Mouse (Mus musculus): ENCODE measurements around the gene Drg1. TPM values are rescaled to one million over a fixed set of nuclear protein-coding genes. Genes with fewer than 3 reads are reported as not detected.
A peak's percentile ranks its signal among the peaks of the same experiment; 100 is the strongest.

Gene Drg1
- polyA plus RNA-seq, 1 experiment from 2014 or later, result 142 TPM

DNA sequence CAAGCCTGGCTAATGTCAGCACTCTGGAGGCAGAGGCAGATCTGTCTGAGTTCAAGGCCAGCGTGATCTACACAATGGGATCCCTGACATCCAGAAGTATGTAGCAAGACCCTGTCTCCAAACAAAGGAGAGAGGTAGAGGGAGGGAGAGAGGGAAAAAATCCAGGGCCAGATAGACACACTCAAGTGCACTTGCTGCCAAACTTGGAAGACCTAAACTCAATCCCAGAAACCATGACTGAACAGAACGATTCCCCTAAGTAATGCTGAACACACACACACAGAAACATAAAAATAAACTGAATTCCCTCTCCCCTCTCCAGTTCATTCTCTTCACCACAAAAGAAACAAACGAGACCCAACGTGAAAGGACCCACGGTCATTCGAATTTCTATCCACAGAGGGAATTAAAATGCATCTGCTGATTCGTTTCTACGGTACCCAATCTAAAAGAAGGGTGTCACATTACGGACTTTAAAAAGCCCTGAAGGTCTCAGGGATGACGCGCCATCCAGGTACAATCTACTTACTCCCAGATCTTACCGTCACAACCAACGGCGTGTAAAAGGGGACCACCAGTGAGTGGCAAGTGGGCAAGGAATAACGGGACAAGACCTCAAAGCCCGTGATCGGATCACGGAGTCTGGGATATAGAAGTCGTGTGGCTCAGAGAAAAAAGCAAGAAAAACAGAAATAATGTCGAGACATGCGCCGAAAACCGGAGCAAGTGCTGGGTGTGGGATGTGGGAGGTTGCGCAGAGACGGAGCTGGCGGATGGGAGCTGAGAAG is 730 bp downstream of the Drg1 start:
- H3K4me1 ChIP-seq (replicated peaks), result peaks cover 17% of the 10 kb centered on the region
- H3K27me3 ChIP-seq, result no peaks in the 10 kb centered on the region
- under 1% methylated on average over 26 of the region's 26 CpGs for WGBS
- H3K36me3 ChIP-seq, result peaks cover 37% of the 10 kb centered on the region
- H3K4me2 ChIP-seq, result peak overlapping the region; percentile 64
- no peak for ATAC-seq (replicated peaks; ENCODE audit: insufficient number of reproducible peaks, insufficient read depth, low FRiP score, low read depth)
- H3K4me3 ChIP-seq, result peak overlapping the region; percentile 99
- H3K27ac ChIP-seq, result peak overlapping the region; percentile 96
- peak overlapping the region; percentile 99 for H3K9ac ChIP-seq
- no peaks in the 10 kb centered on the region for H3K9me3 ChIP-seq (replicated peaks)

- Histone ChIP-seq H3K27ac (no peak overlapping the region), H3K9ac (no peak overlapping the region), H3K27me3 (no peaks in the 10 kb centered on the region), H3K4me1 (replicated peaks) (peaks cover 4% of the 10 kb centered on the region; the same call in 1 of the 2 replicates), H3K4me3 (no peak overlapping the region), H3K4me2 (no peak overlapping the region), H3K36me3 (peaks cover 84% of the 10 kb centered on the region), H3K9me3 (replicated peaks) (no peaks in the 10 kb centered on the region)
- ATAC-seq (replicated peaks; ENCODE audit: insufficient number of reproducible peaks, insufficient read depth, low FRiP score, low read depth), result no peak
- 90% methylated on average over 1 of the region's 1 CpGs for WGBS
Observed at GRCm38 (mm10) chr11:3259537-3259936, 6.7 kb downstream of the Drg1 start.

DNA sequence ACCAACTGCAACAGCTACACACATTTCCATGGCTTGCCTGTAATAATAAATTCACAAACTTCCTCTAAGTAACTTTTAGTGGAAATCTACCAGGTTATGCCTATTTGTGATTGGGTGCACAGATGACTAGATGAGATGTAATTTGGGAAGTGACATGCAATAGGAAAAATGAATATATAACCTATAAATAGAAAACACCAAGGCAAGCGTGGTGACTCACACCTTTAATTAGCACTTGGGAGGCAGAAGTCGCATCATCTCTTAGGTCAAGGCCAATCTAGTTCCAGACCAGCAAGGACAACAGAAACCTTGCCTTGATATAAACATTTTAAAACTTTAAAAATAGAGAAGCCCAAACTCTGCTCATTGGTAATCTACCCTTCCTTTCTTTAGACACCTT is 18.8 kb downstream of the Drg1 start:
- H3K36me3 ChIP-seq, result peaks cover 93% of the 10 kb centered on the region
- H3K27me3 ChIP-seq, result no peaks in the 10 kb centered on the region
- ATAC-seq (replicated peaks; ENCODE audit: insufficient number of reproducible peaks, insufficient read depth, low FRiP score, low read depth), result no peak
- no peak overlapping the region for H3K4me2 ChIP-seq
- 0 out of 2 replicates have a peak, but pooled peaks cover 6% of the 10 kb centered on the region for H3K4me1 ChIP-seq (replicated peaks)
- H3K4me3 ChIP-seq, result no peak overlapping the region
- H3K27ac ChIP-seq, result no peak overlapping the region
- H3K9ac ChIP-seq, result no peak overlapping the region
- 56% methylated on average over 2 of the region's 2 CpGs for WGBS
- H3K9me3 ChIP-seq (replicated peaks), result no peaks in the 10 kb centered on the region

- no peak overlapping the region for H3K27ac ChIP-seq
- WGBS, result 74% methylated on average over 4 of the region's 4 CpGs
- no peak overlapping the region for H3K4me2 ChIP-seq
- no peak overlapping the region for H3K9ac ChIP-seq
- H3K27me3 ChIP-seq, result no peaks in the 10 kb centered on the region
- peaks cover 92% of the 10 kb centered on the region for H3K36me3 ChIP-seq
- 0 out of 2 replicates have a peak, but pooled peaks cover 6% of the 10 kb centered on the region for H3K4me1 ChIP-seq (replicated peaks)
- no peak overlapping the region for H3K4me3 ChIP-seq
- ATAC-seq (replicated peaks; ENCODE audit: insufficient number of reproducible peaks, insufficient read depth, low FRiP score, low read depth), result no peak
- no peaks in the 10 kb centered on the region for H3K9me3 ChIP-seq (replicated peaks)
Observed at GRCm38 (mm10) chr11:3243771-3244170, 22.4 kb downstream of the Drg1 start.

DNA sequence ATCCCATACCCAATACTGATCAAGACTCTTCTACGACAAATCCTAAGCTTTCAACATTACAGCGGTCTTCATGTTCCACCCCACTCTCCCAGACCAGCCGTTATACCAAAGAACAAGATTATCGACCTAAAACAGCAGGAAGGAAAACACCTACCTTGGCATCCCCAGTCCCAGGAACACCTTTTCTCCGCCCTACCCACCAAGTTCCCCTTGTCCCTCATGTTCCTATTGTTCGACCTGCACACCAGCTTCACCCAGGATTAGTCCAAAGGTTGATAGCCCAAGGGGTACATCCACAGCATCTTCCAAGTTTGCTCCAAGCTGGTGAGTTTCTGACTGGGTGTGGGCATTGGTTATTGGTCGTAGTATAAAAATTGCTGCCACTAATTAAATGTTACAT is 23.8 kb downstream of the Drg1 start:
- no peak for ATAC-seq (replicated peaks; ENCODE audit: insufficient number of reproducible peaks, insufficient read depth, low FRiP score, low read depth)
- H3K27ac ChIP-seq, result no peak overlapping the region
- no peak overlapping the region for H3K4me3 ChIP-seq
- no peaks in the 10 kb centered on the region for H3K9me3 ChIP-seq (replicated peaks)
- 92% methylated on average over 7 of the region's 7 CpGs for WGBS
- no peaks in the 10 kb centered on the region for H3K4me1 ChIP-seq (replicated peaks)
- H3K36me3 ChIP-seq, result peaks cover 92% of the 10 kb centered on the region
- H3K4me2 ChIP-seq, result no peak overlapping the region
- H3K27me3 ChIP-seq, result no peaks in the 10 kb centered on the region
- H3K9ac ChIP-seq, result no peak overlapping the region

- WGBS, result 85% methylated on average over 5 of the region's 5 CpGs
- Histone ChIP-seq H3K4me3 (no peak overlapping the region), H3K27me3 (no peaks in the 10 kb centered on the region), H3K4me1 (replicated peaks) (no peaks in the 10 kb centered on the region), H3K4me2 (no peak overlapping the region), H3K36me3 (peaks cover 78% of the 10 kb centered on the region), H3K9ac (no peak overlapping the region), H3K9me3 (replicated peaks) (no peaks in the 10 kb centered on the region), H3K27ac (no peak overlapping the region)
- ATAC-seq (replicated peaks; ENCODE audit: insufficient number of reproducible peaks, insufficient read depth, low FRiP score, low read depth), result no peak
Observed at GRCm38 (mm10) chr11:3235277-3235676, 30.9 kb downstream of the Drg1 start.

GRCm38 (mm10) chr11:3233704-3234103 is 32.5 kb downstream of the Drg1 start:
- Histone ChIP-seq H3K9me3 (replicated peaks) (no peaks in the 10 kb centered on the region), H3K4me1 (replicated peaks) (no peaks in the 10 kb centered on the region), H3K27ac (no peak overlapping the region), H3K9ac (no peak overlapping the region), H3K4me3 (no peak overlapping the region), H3K36me3 (peaks cover 78% of the 10 kb centered on the region), H3K4me2 (no peak overlapping the region), H3K27me3 (no peaks in the 10 kb centered on the region)
- WGBS, result 89% methylated on average over 4 of the region's 4 CpGs
- ATAC-seq (replicated peaks; ENCODE audit: insufficient number of reproducible peaks, insufficient read depth, low FRiP score, low read depth), result no peak

GRCm38 (mm10) chr11:3232248-3232647 is 34.0 kb downstream of the Drg1 start:
- H3K4me1 ChIP-seq (replicated peaks), result no peaks in the 10 kb centered on the region
- no peak overlapping the region for H3K4me2 ChIP-seq
- no peaks in the 10 kb centered on the region for H3K27me3 ChIP-seq
- peaks cover 73% of the 10 kb centered on the region for H3K36me3 ChIP-seq
- H3K9ac ChIP-seq, result no peak overlapping the region
- 89% methylated on average over 3 of the region's 3 CpGs for WGBS
- ATAC-seq (replicated peaks; ENCODE audit: insufficient number of reproducible peaks, insufficient read depth, low FRiP score, low read depth), result no peak
- no peak overlapping the region for H3K27ac ChIP-seq
- no peak overlapping the region for H3K4me3 ChIP-seq
- H3K9me3 ChIP-seq (replicated peaks), result no peaks in the 10 kb centered on the region

GRCm38 (mm10) chr11:3227113-3227512 is 39.1 kb downstream of the Drg1 start:
- Histone ChIP-seq H3K9ac (no peak overlapping the region), H3K36me3 (peaks cover 82% of the 10 kb centered on the region)

DNA sequence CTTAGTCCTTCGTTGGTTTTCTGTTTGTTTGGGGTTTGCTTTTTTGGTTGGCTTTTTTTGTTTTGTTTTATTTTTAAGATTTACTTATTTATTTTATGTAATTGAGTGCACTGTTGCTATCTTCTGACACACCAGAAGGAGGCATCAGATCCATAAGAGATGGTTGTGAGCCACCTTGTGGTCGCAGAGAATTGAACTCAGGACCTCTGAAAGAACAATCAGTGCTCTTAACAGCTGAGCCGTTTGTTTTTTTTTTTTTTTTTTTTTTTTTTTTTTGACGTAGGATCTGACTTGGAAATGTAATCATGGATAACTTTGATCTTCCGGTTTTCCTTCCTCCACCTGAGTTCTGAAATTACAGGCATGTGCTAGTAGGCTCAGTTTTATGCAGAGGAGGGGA is 43.1 kb downstream of the Drg1 start:
- H3K9ac ChIP-seq, result no peak overlapping the region
- no peak overlapping the region for H3K4me2 ChIP-seq
- WGBS, result 73% methylated on average over 5 of the region's 5 CpGs
- H3K4me1 ChIP-seq (replicated peaks), result no peaks in the 10 kb centered on the region
- no peaks in the 10 kb centered on the region for H3K27me3 ChIP-seq
- H3K9me3 ChIP-seq (replicated peaks), result no peaks in the 10 kb centered on the region
- no peak overlapping the region for H3K27ac ChIP-seq
- ATAC-seq (replicated peaks; ENCODE audit: insufficient number of reproducible peaks, insufficient read depth, low FRiP score, low read depth), result no peak
- H3K36me3 ChIP-seq, result peaks cover 75% of the 10 kb centered on the region
- H3K4me3 ChIP-seq, result no peak overlapping the region

More at GRCm38 (mm10) chr11:3227113-3227512, 39.1 kb downstream of the Drg1 start:
- ATAC-seq (replicated peaks; ENCODE audit: insufficient number of reproducible peaks, insufficient read depth, low FRiP score, low read depth), result no peak
- Histone ChIP-seq H3K4me1 (replicated peaks) (no peaks in the 10 kb centered on the region), H3K27ac (no peak overlapping the region), H3K4me3 (no peak overlapping the region), H3K9me3 (replicated peaks) (no peaks in the 10 kb centered on the region), H3K4me2 (no peak overlapping the region), H3K27me3 (no peaks in the 10 kb centered on the region)
- 87% methylated on average over 3 of the region's 3 CpGs for WGBS

GRCm38 (mm10) chr11:3212526-3212925 is 53.7 kb downstream of the Drg1 start:
- no peaks in the 10 kb centered on the region for H3K9me3 ChIP-seq (replicated peaks)
- H3K27ac ChIP-seq, result no peak overlapping the region
- H3K36me3 ChIP-seq, result peaks cover 66% of the 10 kb centered on the region
- H3K27me3 ChIP-seq, result no peaks in the 10 kb centered on the region
- 69% methylated on average over 1 of the region's 1 CpGs for WGBS
- no peak overlapping the region for H3K4me2 ChIP-seq
- H3K9ac ChIP-seq, result no peak overlapping the region
- no peak overlapping the region for H3K4me3 ChIP-seq
- no peak for ATAC-seq (replicated peaks; ENCODE audit: insufficient number of reproducible peaks, insufficient read depth, low FRiP score, low read depth)
- H3K4me1 ChIP-seq (replicated peaks), result no peaks in the 10 kb centered on the region

- H3K4me3 ChIP-seq, result no peak overlapping the region
- WGBS, result 94% methylated on average over 3 of the region's 3 CpGs
- ATAC-seq (replicated peaks; ENCODE audit: insufficient number of reproducible peaks, insufficient read depth, low FRiP score, low read depth), result no peak
- H3K27ac ChIP-seq, result no peak overlapping the region
- no peak overlapping the region for H3K9ac ChIP-seq
- H3K36me3 ChIP-seq, result peaks cover 40% of the 10 kb centered on the region
- H3K4me1 ChIP-seq (replicated peaks), result 0 out of 2 replicates have a peak, but pooled peaks cover 3% of the 10 kb centered on the region
- no peaks in the 10 kb centered on the region for H3K27me3 ChIP-seq
- H3K4me2 ChIP-seq, result no peak overlapping the region
- H3K9me3 ChIP-seq (replicated peaks), result no peaks in the 10 kb centered on the region
Observed at GRCm38 (mm10) chr11:3206783-3207182, 59.4 kb downstream of the Drg1 start.

Measured in heart, embryonic 15.5 days (tissue).